Mouse (Mus musculus): ENCODE results near the gene Necap2.

The Necap2 gene

GRCm38 (mm10) chr4:141073661-141074060 is 4.5 kb downstream of the Necap2 start:
- DNase-seq (ENCODE audit: low spot score), result no peak

GRCm38 (mm10) chr4:141072502-141072901 is 5.7 kb downstream of the Necap2 start:
- no peak for DNase-seq (ENCODE audit: low spot score)

GRCm38 (mm10) chr4:141069731-141070130 is 8.4 kb downstream of the Necap2 start:
- DNase-seq (ENCODE audit: low spot score), result no peak

GRCm38 (mm10) chr4:141068655-141069054 is 9.5 kb downstream of the Necap2 start:
- no peak for DNase-seq (ENCODE audit: low spot score)

- DNase-seq (ENCODE audit: low spot score), result no peak
Observed at GRCm38 (mm10) chr4:141067516-141068046, 10.6 kb downstream of the Necap2 start.

GRCm38 (mm10) chr4:141066709-141067515 is 11.2 kb downstream of the Necap2 start:
- DNase-seq (ENCODE audit: low spot score), result no peak

- DNase-seq (ENCODE audit: low spot score), result no peak
Observed at GRCm38 (mm10) chr4:141065123-141065522, 13.0 kb downstream of the Necap2 start.

GRCm38 (mm10) chr4:141064104-141064659 is 14.0 kb downstream of the Necap2 start:
- no peak for DNase-seq (ENCODE audit: low spot score)

GRCm38 (mm10) chr4:141060426-141061301 is 17.5 kb downstream of the Necap2 start, which contains the start of gene Crocc:
Gene Crocc (minus strand): TSS chr4:141060550.
- DNase-seq (ENCODE audit: low spot score), result peak; percentile 99

GRCm38 (mm10) chr4:141059616-141060425 is 18.3 kb downstream of the Necap2 start:
- DNase-seq (ENCODE audit: low spot score), result no peak

GRCm38 (mm10) chr4:141058835-141059234 is 19.3 kb downstream of the Necap2 start:
- no peak for DNase-seq (ENCODE audit: low spot score)

- DNase-seq (ENCODE audit: low spot score), result no peak
Observed at GRCm38 (mm10) chr4:141056970-141057369, 21.2 kb downstream of the Necap2 start.

GRCm38 (mm10) chr4:141053568-141054161 is 24.5 kb downstream of the Necap2 start:
- DNase-seq (ENCODE audit: low spot score), result no peak

- DNase-seq (ENCODE audit: low spot score), result no peak
Observed at GRCm38 (mm10) chr4:141053138-141053537, 25.0 kb downstream of the Necap2 start.

GRCm38 (mm10) chr4:141052442-141052841 is 25.7 kb downstream of the Necap2 start:
- DNase-seq (ENCODE audit: low spot score), result no peak

- DNase-seq (ENCODE audit: low spot score), result no peak
Observed at GRCm38 (mm10) chr4:141049476-141049835, 28.7 kb downstream of the Necap2 start.

- DNase-seq (ENCODE audit: low spot score), result no peak
Observed at GRCm38 (mm10) chr4:141048810-141049475, 29.2 kb downstream of the Necap2 start.

GRCm38 (mm10) chr4:141044816-141045215 is 33.3 kb downstream of the Necap2 start:
- DNase-seq (ENCODE audit: low spot score), result peak; percentile 50

GRCm38 (mm10) chr4:141041117-141041516 is 37.0 kb downstream of the Necap2 start:
- no peak for DNase-seq (ENCODE audit: low spot score)

Measured in ovary, postnatal 10 days (tissue).